Comparison of ENCODE assay signal across 8 mouse cellular contexts in genomic region chr16:6503573-6504331, GRCm38 (mm10).
DNase-seq lines count a peak whose midpoint lies in the region; ATAC-seq and TF ChIP-seq lines count a peak whose summit lies in the region.

No protein-coding gene starts in this region.

- TF ChIP-seq EP300 in heart, postnatal 0 days (IDR thresholded peaks at IDR 0.05; ENCODE audit: low read depth), result no peak
- TF ChIP-seq EP300 in MEL (IDR thresholded peaks at IDR 0.05; ENCODE audit: low read depth in 1 of 2, low read length in 2 of 2), result no peak

- no peaks in the 10 kb centered on the region for H3K4me1 ChIP-seq in heart, postnatal 0 days (ENCODE audit: control insufficient read depth, insufficient read depth)
- no peaks in the 10 kb centered on the region for H3K4me1 ChIP-seq in MEL (ENCODE audit: control insufficient read depth in 1 of 2, insufficient read depth in 2 of 2, low read length in 2 of 2)

- H3K4me3 ChIP-seq in heart, postnatal 0 days (ENCODE audit: low read depth, low read length), result no peak overlapping the region
- no peak overlapping the region for H3K4me3 ChIP-seq in MEL (ENCODE audit: control insufficient read depth in 1 of 2, insufficient read depth in 1 of 2, low read depth in 2 of 2, low read length in 2 of 2)

- H3K9ac ChIP-seq in heart, postnatal 0 days (replicated peaks; ENCODE audit: low read depth, low read length), result no peak overlapping the region
- H3K9ac ChIP-seq in MEL (ENCODE audit: control insufficient read depth, low read depth, low read length, poor library complexity, severe bottlenecking), result no peak overlapping the region

- TF ChIP-seq RAD21 in MEL (IDR thresholded peaks at IDR 0.05; ENCODE audit: low read depth, low read length), result peak; percentile 61

- H3K27ac ChIP-seq in heart, postnatal 0 days (ENCODE audit: low read depth), result no peak overlapping the region
- no peak overlapping the region for H3K27ac ChIP-seq in MEL (ENCODE audit: control insufficient read depth, low read depth, low read length)

- TF ChIP-seq CTCF in heart, postnatal 0 days (IDR thresholded peaks at IDR 0.05; ENCODE audit: low read depth), result peak; percentile 69
- TF ChIP-seq CTCF in MEL (IDR thresholded peaks at IDR 0.05 in 2 of 3, conservative IDR thresholded peaks at IDR 0.05 in 1 of 3; ENCODE audit: control insufficient read depth in 1 of 3, insufficient read depth in 1 of 3, low read depth in 2 of 3, low read length in 3 of 3, poor library complexity in 1 of 3, severe bottlenecking in 1 of 3), result peak; percentile 36 to 70 (median 56)

- peak; percentile 15 for DNase-seq in heart, postnatal 0 days (ENCODE audit: low spot score)
- no peak for DNase-seq in heart, postnatal 25 days (ENCODE audit: low spot score)
- peak; percentile 26 for DNase-seq in MEL (ENCODE audit: low read depth, low spot score)
- DNase-seq in cerebellum, adult 8-10 months, result peak; percentile 76
- peak; percentile 57 for DNase-seq in heart, postnatal 4 days
- DNase-seq in layer of hippocampus, postnatal 36 days, result peak; percentile 44 to 49
- peak; percentile 35 for DNase-seq in neural tube, embryonic 10.5 days (ENCODE audit: extremely low spot score, low spot score)
- DNase-seq in spleen, adult 18-20 months, result no peak

- ATAC-seq in heart, postnatal 0 days (ENCODE audit: insufficient read depth, low read depth), result no peak

- no peak overlapping the region for H3K4me2 ChIP-seq in heart, postnatal 0 days (ENCODE audit: low read depth, low read length)

- no peaks in the 10 kb centered on the region for H3K79me2 ChIP-seq in MEL (ENCODE audit: control insufficient read depth, insufficient read depth, low read length, poor library complexity)

- no peak for TF ChIP-seq POLR2A in MEL (IDR thresholded peaks at IDR 0.05; ENCODE audit: control insufficient read depth in 1 of 2, insufficient read depth in 1 of 2, low read depth in 1 of 2, low read length in 2 of 2, poor library complexity in 1 of 2)

- H3K36me3 ChIP-seq in heart, postnatal 0 days (replicated peaks; ENCODE audit: control insufficient read depth, insufficient read depth, low read length), result no peaks in the 10 kb centered on the region
- H3K36me3 ChIP-seq in MEL (ENCODE audit: control insufficient read depth in 1 of 2, insufficient read depth in 2 of 2, low read length in 2 of 2), result no peaks in the 10 kb centered on the region

- WGBS in heart, postnatal 0 days, result 58% methylated on average over 5 of the region's 5 CpGs

- intact Hi-C loops in heart, postnatal 25 days (cut with DNase I), result loop anchor here (10.0 kb wide), 2 partner anchors 211 to 291 kb away; no protein-coding TSS in a partner anchor

- H3K27me3 ChIP-seq in heart, postnatal 0 days (ENCODE audit: control insufficient read depth, insufficient read depth, low read length), result no peaks in the 10 kb centered on the region
- H3K27me3 ChIP-seq in MEL (ENCODE audit: control insufficient read depth in 1 of 2, insufficient read depth in 2 of 2, low read length in 2 of 2), result no peaks in the 10 kb centered on the region

- no peaks in the 10 kb centered on the region for H3K9me3 ChIP-seq in heart, postnatal 0 days (replicated peaks; ENCODE audit: control insufficient read depth, low read length)
- H3K9me3 ChIP-seq in MEL (replicated peaks; ENCODE audit: insufficient read depth, low read length), result no peaks in the 10 kb centered on the region

TF ChIP-seq in MEL, 35 proteins besides CTCF, POLR2A, EP300 and RAD21:
- TF ChIP-seq SMC3 (IDR thresholded peaks at IDR 0.05; ENCODE audit: low read depth, low read length), result peak; percentile 37
- TF ChIP-seq BHLHE40 (IDR thresholded peaks at IDR 0.05; ENCODE audit: borderline replicate concordance, low read depth, low read length), result no peak
- TF ChIP-seq ZC3H11A (IDR thresholded peaks at IDR 0.05; ENCODE audit: low read depth, low read length), result peak; percentile 22; the same call in 1 of the 2 replicates
- TF ChIP-seq RCOR1 (IDR thresholded peaks at IDR 0.05; ENCODE audit: low read depth, low read length), result no peak
- no peak for TF ChIP-seq TCF12 (IDR thresholded peaks at IDR 0.05; ENCODE audit: low read depth, low read length)
- no peak for TF ChIP-seq MAZ (IDR thresholded peaks at IDR 0.05; ENCODE audit: low read depth, low read length)
- TF ChIP-seq MAX (IDR thresholded peaks at IDR 0.05; ENCODE audit: low read length), result no peak
- TF ChIP-seq USF2 (IDR thresholded peaks at IDR 0.05; ENCODE audit: borderline replicate concordance in 1 of 2, insufficient read depth in 1 of 2, low read depth in 1 of 2, low read length in 2 of 2), result no peak

Comparison
In these comparisons a context has a peak if more than half of its experiments do, and no peak if none do; other contexts are left out.
1. DNase-seq: peak in heart, postnatal 0 days (single experiment), MEL (single experiment), cerebellum, adult 8-10 months (single experiment), heart, postnatal 4 days (single experiment), layer of hippocampus, postnatal 36 days (2 of 2) and neural tube, embryonic 10.5 days (single experiment); none in heart, postnatal 25 days (single experiment) and spleen, adult 18-20 months (0 of 2).